Mouse (Mus musculus) 3T3-L1 (cell line): Measurements from ENCODE around the gene Eif2b4.
"Not testable (repeated sequence)": the region's sequence is repeated elsewhere in the genome, so short reads cannot be mapped to it uniquely, and the experiment has no call there.

Source experiments
- DNase-seq: peaks from one replicate; pipeline ENCODE4 v3.0.0-alpha.2; 2015; ENCODE audit warnings: low read depth, low spot score

Eif2b4 gene

DNA sequence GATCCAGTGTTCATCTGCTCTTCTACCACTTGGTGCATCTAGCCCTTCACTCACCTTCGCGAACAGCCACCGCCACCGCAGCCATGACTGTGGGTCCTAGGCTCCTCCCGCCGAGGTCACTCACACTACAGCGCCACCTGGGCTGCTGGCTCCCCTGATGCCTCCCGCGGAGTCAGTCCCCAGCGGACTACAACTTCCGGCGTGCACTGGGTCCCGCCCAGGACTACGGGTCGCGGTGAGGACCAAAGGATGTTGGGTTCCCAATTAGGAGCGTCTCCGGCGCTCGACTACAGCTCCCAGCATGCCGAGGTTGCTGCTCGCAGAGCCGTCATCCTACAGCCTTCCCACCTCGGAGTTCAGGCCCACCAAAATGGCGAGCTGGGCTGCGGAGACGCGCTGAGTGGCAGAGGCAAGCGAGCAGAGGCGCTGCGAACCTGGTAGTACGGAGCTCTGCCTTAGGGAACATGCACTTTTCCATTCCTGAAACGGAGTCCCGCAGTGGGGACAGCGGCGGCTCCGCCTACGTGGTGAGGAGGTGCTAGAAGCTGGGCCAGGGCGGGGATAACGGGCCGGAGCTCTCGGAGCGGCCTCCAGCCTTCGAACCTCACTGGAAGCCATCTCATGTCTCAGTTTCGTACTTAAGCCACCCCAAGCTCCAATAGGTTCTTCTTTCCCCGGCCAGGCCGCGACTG lies at the start of gene Eif2b4, which contains the start of gene Snx17:
TSS of gene Eif2b4 (minus strand) at position 492 of the 692 bp plus-strand sequence.
TSS of gene Snx17 (plus strand) at position 289 of the 692 bp plus-strand sequence.
- peak; percentile 96 for DNase-seq

DNA sequence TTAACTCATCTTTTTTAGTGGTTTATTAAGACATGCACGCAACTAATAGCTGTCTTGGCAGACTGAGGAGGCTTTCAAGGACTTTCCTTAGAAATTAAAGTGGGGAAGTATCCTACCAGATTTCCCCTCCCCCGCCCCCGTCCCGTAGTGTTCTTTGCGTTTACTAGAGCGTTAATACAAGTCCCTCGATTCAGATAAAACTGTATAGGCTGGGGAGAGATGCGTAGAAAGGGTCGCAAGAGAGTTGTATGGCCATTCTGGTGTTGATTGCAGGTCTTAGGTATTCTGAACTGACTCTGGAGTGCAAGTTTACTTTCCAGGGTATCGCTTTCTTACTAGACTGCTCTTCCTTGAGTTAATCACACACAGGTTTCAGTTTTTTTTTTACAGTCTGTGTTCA lies 49.0 kb upstream of the Eif2b4 start:
- no peak for DNase-seq

DNA sequence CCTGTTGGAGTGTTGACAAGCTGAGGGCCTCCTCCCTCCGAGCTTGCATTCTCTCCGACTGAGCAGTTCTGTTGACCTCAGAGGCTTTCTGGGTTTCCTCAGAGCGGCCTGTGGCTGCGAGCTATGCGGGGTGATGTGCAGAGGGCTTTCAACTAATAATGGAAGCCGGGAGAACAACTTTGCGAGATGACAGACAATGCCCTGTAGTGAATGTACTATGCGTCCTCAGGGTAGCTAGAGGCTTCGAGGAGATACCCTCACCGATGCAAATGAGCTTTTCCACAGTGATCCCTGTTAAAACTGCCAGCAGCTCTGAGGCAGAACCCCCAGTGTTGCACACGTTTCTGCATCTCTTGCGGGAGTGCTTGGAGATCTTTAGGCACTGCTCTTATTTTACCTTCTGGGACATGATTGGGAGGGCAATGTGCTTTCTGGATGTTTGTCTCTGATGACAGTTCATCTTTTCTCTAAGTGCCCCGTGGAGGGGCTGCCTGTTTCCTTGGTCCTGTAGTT lies 48.3 kb upstream of the Eif2b4 start:
- DNase-seq: no peak

GRCm38 (mm10) chr5:31240637-31241521 lies 47.6 kb upstream of the Eif2b4 start, which contains the start of the genes Nrbp1 and Gm9970:
TSS of gene Nrbp1 (plus strand) at chr5:31240864.
TSS of gene Gm9970 (minus strand) at chr5:31241232.
- DNase-seq: peak; percentile 96

- no peak for DNase-seq
Measured at GRCm38 (mm10) chr5:31226641-31227040, 33.4 kb upstream of the Eif2b4 start.

- no peak for DNase-seq
Measured at GRCm38 (mm10) chr5:31222696-31223095, 29.5 kb upstream of the Eif2b4 start.

DNA sequence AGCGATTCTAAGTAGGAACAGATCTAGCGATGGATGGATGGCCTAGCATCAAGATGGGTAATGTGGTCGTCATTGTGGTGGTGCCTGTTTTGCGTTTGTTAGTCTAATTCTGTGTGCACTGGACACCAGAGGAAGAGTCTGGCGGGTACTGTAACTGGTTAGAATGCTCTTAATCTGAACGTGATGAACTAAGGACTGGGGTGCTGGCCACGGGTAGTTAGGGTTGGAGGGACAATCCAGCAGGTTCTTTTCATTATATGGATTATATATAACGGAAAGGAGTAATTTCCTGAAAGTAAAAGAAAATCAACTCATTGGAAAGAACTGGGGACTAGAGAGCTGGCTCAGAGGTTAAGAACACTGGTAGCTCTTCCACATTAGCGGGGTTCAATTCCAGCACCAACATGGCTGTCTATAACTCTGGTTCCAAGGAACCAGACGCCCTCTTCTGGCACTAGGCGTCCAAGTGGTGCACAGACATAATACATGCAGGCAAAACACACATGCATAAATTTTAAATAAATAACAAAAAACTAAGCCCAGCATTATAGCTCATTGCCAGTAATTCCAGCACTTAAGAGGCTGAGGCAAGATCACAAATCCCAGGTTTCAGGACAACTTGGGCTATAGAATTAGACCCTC lies 28.2 kb upstream of the Eif2b4 start:
- peak; percentile 92 for DNase-seq

GRCm38 (mm10) chr5:31220448-31221303 lies 27.4 kb upstream of the Eif2b4 start, which contains the start of gene Ppm1g:
TSS of gene Ppm1g (minus strand) at chr5:31220687.
- DNase-seq: peak; percentile 92

DNA sequence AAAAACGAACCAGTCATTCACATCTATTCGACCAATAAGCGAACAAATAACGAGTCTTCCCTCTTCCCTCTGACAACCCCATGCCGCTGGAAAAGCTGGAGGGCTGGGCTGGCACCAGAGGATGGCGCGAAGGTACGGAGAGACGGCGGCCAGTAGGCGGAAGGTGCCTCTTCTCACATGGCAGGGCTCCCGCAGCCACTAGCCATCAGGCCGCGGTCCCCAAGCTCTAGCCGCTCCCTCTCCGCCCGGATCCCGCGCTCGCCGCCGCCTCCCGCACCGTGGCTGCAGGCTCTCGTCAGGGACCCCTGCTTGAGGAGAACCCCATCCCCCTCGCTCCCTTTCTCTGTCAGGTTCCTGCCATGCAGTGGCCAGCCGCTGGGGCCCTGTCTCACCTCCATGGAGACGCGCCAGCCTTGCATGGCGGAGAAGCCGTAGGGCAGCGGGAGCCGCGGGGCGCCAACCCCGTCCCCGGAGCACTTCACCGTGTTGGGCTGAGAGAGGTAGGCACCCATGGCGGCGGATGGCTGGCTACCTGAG lies 26.7 kb upstream of the Eif2b4 start:
- DNase-seq: peak; percentile 70

- no peak for DNase-seq
Measured at GRCm38 (mm10) chr5:31219474-31219873, 26.2 kb upstream of the Eif2b4 start.

DNA sequence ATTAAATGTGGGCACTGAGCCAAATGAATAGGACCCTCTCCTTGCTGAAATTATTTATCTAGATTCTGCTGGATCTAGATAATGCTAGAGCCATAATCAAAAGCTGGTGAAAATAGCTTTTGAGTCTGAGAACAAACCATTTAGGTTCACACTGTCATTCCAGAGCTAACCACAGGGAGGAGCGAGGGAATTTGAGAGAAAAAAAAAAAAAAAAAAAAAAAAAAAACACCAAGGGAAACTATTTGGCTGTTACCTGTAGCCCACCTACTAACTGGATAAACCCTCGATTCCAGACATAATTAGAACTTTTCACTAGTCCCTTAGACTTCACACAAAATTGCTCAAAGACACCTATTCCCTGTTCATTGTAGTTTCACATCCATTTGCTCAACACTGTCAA lies 25.8 kb upstream of the Eif2b4 start:
- DNase-seq: peak; percentile 77

DNA sequence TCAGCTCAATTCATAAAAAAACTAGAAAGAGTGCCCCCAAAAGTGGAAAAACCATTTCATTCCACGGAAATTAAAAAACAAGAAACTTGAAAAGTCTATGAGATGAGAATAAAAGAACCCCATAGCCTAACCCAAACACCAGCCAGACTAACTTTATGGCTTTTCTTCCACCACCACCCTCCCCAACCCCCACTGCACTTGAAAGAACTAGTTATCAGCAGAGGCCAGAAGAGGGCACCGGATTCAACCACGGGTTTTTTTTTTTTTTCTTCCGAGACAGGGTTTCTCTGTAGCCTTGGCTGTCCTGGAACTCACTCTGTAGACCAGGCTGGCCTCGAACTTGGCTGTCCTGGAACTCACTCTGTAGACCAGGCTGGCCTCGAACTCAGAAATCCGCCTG lies 25.1 kb upstream of the Eif2b4 start:
- peak; percentile 54 for DNase-seq

DNA sequence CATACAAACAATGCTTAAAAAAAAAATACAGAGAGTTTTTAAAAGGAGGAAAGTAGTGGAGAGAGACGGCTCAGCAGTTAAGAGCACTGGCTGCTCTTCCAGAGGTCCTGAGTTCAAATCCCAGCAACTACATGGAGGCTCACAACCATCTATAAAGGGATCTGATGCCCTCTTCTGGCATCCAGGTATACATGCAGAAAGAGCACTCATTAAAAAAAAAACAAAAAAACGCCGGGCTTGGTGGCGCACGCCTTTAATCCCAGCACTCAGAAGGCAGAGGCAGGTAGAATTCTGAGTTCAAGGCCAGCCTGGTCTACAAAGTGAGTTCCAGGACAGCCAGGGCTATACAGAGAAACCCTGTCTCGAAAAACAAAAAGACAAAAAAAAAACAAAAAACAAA lies 23.3 kb upstream of the Eif2b4 start:
- DNase-seq: not testable (repeated sequence)

- no peak for DNase-seq
Measured at GRCm38 (mm10) chr5:31204421-31204820, 11.2 kb upstream of the Eif2b4 start.

GRCm38 (mm10) chr5:31203866-31204265 lies 10.6 kb upstream of the Eif2b4 start:
- DNase-seq: no peak

DNA sequence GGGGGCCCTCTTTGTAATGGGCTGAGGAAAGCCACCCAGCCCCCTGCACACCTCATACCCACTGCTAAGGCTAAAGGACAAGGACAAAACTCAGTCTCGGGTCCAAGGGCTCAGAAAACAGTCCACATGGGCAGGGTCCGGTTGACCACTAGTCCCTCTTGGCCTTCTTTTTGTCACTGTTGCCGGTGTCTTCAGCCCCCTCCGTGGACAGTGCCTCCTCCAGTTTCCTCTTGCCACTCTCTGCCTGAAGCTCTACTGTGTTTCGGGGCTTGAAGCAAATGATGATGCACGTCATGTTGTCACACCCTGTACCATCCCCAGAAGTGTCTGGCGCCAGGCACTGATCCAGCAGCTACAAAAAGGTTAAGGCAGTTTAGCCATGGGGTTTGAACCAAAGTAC lies 9.7 kb upstream of the Eif2b4 start:
- no peak for DNase-seq

DNA sequence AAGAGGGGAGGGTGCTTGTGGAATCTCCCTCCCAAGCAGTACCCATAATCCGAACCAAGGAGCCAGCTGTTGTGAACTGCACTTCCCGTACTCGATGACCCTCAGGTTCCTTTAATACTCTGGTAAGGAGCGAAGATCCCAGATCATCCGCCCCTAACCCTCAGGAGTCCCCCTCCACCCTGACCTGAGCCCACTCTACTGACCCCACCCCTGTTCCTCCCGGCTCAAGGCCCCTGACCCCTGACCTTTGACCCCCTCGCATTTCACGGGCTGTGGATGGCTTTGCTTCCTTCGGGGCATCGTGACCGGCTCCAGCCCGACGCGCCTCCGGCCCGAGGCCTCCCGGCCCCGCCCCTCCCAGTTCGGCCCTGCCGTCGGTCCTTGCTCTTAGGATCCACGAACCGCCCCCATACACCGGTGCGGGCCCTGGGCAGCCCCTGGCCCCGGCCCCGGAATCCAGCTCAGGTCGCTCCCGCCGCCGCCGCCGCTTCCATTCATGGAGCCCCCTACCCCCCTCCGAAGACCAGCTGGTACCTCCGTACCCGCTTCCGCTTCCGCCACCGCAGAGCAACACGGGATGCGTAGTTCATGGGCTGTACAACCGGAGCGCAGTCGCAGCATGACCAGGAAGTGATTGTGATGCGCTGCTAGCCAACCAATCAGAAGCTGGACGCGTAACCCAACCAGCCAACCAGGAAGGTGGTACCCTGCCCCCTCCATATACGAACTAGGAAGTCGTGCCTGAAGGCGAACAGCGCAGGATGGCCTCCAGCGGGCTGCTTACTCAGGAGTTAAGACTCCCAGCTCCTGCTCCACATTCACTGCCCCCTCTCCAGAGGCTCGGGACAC lies 8.7 kb upstream of the Eif2b4 start, which contains the start of gene Zfp513:
TSS of gene Zfp513 (minus strand) at position 562 of the 849 bp plus-strand sequence.
- DNase-seq: peak; percentile 100

- DNase-seq: peak; percentile 54
Measured at GRCm38 (mm10) chr5:31201042-31201741, 8.0 kb upstream of the Eif2b4 start.

GRCm38 (mm10) chr5:31200327-31200768 lies 7.1 kb upstream of the Eif2b4 start:
- no peak for DNase-seq
